Mouse (Mus musculus) forebrain, embryonic 14.5 days (tissue): ENCODE measurements around the gene Dnal1. TPM values are rescaled to one million over a fixed set of nuclear protein-coding genes. Genes with fewer than 3 reads are reported as not detected.
A peak's percentile ranks its signal among the peaks of the same experiment; 100 is the strongest.
"Not testable (repeated sequence)": the region's sequence is repeated elsewhere in the genome, so short reads cannot be mapped to it uniquely, and the experiment has no call there.

ENCODE experiments used
- ATAC-seq: fragments of 200-750 bp; cut with Nextera tagmentation; 2 replicates; pipeline ENCODE4 v1.8.0; 2017; ENCODE audit warnings: mild to moderate bottlenecking, moderate library complexity
- DNase-seq: peaks from one replicate; pipeline ENCODE4 v3.0.0-alpha.2; 2015; ENCODE audit warnings: low spot score
- H3K27ac ChIP-seq: fragments of 300-500 bp; sonication (generic); 2 replicates; pipeline ENCODE4 v1.5.1; 2014; ENCODE audit warnings: low read depth, mild to moderate bottlenecking, control low read depth, low read length, moderate library complexity
- H3K27me3 ChIP-seq: fragments of 300-500 bp; sonication (generic); replicated peaks from 2 replicates; pipeline ENCODE4 v1.6.1; 2014; ENCODE audit warnings: low read length, control low read depth, mixed read lengths; ENCODE audit not compliant: control insufficient read depth, insufficient read depth
- H3K36me3 ChIP-seq: fragments of 300-500 bp; sonication (generic); 2 replicates; pipeline ENCODE4 v1.6.1; 2014; ENCODE audit warnings: low read length, control low read depth; ENCODE audit not compliant: control insufficient read depth, insufficient read depth
- H3K4me1 ChIP-seq: fragments of 300-500 bp; sonication (generic); 2 replicates; pipeline ENCODE4 v1.6.1; 2014; ENCODE audit warnings: antibody characterized with exemption, low read length, control low read depth; ENCODE audit not compliant: control insufficient read depth, insufficient read depth
- H3K4me2 ChIP-seq: fragments of 300-500 bp; sonication (generic); 2 replicates; pipeline ENCODE4 v1.6.1; 2014; ENCODE audit warnings: mild to moderate bottlenecking, control low read depth, low read length
- H3K4me3 ChIP-seq: fragments of 300-500 bp; sonication (generic); 2 replicates; pipeline ENCODE4 v1.5.1; 2014; ENCODE audit warnings: low read depth, low read length, control low read depth
- H3K9ac ChIP-seq: fragments of 300-500 bp; sonication (generic); 2 replicates; pipeline ENCODE4 v1.6.1; 2014; ENCODE audit warnings: mild to moderate bottlenecking, low read length, control low read depth, moderate library complexity
- H3K9me3 ChIP-seq: fragments of 300-500 bp; sonication (generic); replicated peaks from 2 replicates; pipeline ENCODE4 v1.6.1; 2016; ENCODE audit warnings: low read length, control low read depth, mixed read lengths; ENCODE audit not compliant: control insufficient read depth
- WGBS: fragments of 180-500 bp; shearing (Covaris S2); extraction: QIAGEN DNeasy Blood & Tissue Kit; methylation state at CpG from one replicate; pipeline ENCODE4 v1.1.7; 2014; 5-methylcytosine and 5-hydroxymethylcytosine counted together
- polyA plus RNA-seq: library from polyadenylated mRNA; unstranded; fragments of >200 nt; fragmentation: Nextera tagmentation; extraction: Ambion mirVana; gene quantifications from 2 replicates; pipeline ENCODE4 v1.2.1, GENCODE M21; 2014

Dnal1 gene
- polyA plus RNA-seq, 1 experiment from 2014 or later = 6.6 TPM

DNA sequence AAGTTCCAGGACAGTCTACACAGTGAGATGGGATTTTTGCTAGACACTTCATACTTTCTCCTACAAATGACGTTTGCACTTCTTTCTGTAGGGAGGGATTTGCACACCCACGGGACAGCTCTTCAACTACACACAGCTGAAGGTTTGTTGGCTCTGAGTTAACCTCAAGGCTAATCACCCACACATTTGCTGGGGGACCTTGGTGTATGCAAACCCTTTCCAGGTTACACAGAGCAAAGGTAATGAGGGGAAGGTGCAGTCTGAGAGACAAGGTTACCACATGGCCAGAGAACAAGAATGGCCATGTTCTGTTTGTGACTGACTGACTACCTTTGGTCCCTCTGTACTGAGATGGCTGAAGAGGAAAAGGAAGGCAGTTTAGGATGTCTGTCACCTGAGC, 30.3 kb upstream of the Dnal1 start:
- H3K27me3 ChIP-seq = no peaks in the 10 kb centered on the region
- no peak overlapping the region for H3K4me3 ChIP-seq
- DNase-seq = no peak
- 92% methylated on average over 2 of the region's 2 CpGs for WGBS
- H3K4me2 ChIP-seq = no peak overlapping the region
- no peaks in the 10 kb centered on the region for H3K36me3 ChIP-seq
- no peaks in the 10 kb centered on the region for H3K9me3 ChIP-seq
- no peak overlapping the region for H3K27ac ChIP-seq
- H3K9ac ChIP-seq = no peak overlapping the region
- H3K4me1 ChIP-seq = no peaks in the 10 kb centered on the region
- no peak for ATAC-seq

DNA sequence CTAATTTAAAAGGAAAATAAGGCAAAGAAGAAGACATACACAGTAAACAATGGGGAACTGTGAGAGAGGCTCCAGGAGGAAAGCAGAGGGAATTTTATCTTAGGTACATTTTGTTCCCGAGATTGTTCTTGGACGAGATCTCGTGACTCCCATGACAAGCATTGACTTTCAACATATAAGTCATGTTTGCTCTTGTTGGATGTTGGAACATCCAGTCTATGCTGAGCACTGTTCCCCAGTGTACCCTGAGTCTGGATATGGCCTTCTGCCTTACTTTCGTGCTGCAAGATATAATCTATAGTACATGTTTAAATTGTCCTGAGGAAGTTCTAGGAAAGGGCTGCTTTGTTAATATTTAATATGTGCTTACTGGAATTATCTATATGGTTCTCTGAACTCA, 29.6 kb upstream of the Dnal1 start:
- Histone ChIP-seq H3K9ac (no peak overlapping the region), H3K36me3 (no peaks in the 10 kb centered on the region), H3K4me3 (no peak overlapping the region), H3K9me3 (no peaks in the 10 kb centered on the region), H3K4me1 (no peaks in the 10 kb centered on the region), H3K27ac (no peak overlapping the region), H3K27me3 (no peaks in the 10 kb centered on the region), H3K4me2 (no peak overlapping the region)
- ATAC-seq (no peak), DNase-seq (no peak)
- WGBS = 96% methylated on average over 4 of the region's 4 CpGs

- H3K27ac ChIP-seq, H3K27me3 ChIP-seq, H3K36me3 ChIP-seq, H3K9ac ChIP-seq, H3K9me3 ChIP-seq, H3K4me3 ChIP-seq, H3K4me1 ChIP-seq, H3K4me2 ChIP-seq, ATAC-seq, DNase-seq: not testable (repeated sequence)
- 91% methylated on average over 5 of the region's 5 CpGs for WGBS
These were observed 19.5 kb upstream of the Dnal1 start for GRCm38 (mm10) chr12:84094666-84095065.

DNA sequence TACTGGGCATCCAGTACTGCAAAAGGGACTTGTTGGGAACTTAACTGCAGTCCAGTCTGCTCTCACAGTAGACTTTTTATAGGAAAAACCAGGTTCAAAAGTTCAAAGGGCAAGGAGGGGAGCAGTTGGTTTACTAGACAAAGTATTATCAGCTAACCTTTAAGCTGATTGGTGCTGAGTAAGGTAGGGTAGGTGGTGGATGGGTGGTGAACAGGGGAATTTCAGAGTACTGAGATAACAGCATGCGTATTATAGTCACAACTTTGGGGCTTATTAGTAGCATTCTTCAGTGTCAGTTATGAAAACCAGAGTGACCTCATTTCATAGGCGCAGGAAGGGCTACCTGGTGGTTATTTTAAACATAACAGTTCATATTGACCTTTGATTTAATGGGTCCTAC, 14.6 kb upstream of the Dnal1 start:
- no peak for DNase-seq
- H3K4me3 ChIP-seq = no peak overlapping the region
- H3K27ac ChIP-seq = no peak overlapping the region
- 97% methylated on average over 2 of the region's 2 CpGs for WGBS
- H3K36me3 ChIP-seq = no peaks in the 10 kb centered on the region
- H3K27me3 ChIP-seq = no peaks in the 10 kb centered on the region
- no peaks in the 10 kb centered on the region for H3K9me3 ChIP-seq
- H3K4me2 ChIP-seq = no peak overlapping the region
- no peak for ATAC-seq
- no peaks in the 10 kb centered on the region for H3K4me1 ChIP-seq
- no peak overlapping the region for H3K9ac ChIP-seq

DNA sequence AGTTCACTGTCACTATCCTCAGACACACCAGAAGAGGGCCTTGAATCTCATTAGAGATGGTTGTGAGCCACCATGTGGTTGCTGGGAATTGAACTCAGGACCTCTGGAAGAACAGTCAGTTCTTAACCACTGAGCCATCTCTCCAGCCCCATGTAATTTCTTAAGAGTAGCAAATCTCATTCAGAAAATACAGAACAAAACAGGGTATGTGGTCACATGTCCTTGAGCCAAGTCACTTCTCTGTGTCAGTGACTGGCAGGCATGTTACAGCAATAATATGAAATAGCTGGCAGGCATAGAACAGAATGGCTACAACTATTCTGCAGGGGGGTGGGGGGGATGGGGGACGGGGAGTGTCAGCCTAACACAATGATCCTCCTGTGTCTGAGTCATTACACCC, 14.1 kb upstream of the Dnal1 start:
- H3K9ac ChIP-seq = no peak overlapping the region; the same call in 1 of the 2 replicates
- H3K27me3 ChIP-seq = no peaks in the 10 kb centered on the region
- DNase-seq = no peak
- H3K4me1 ChIP-seq = no peaks in the 10 kb centered on the region
- H3K27ac ChIP-seq = no peak overlapping the region
- peak overlapping the region; percentile 70; the same call in 1 of the 2 replicates for H3K4me2 ChIP-seq
- ATAC-seq = no peak
- no peaks in the 10 kb centered on the region for H3K36me3 ChIP-seq
- H3K9me3 ChIP-seq = no peaks in the 10 kb centered on the region
- 48% methylated on average over 1 of the region's 1 CpGs for WGBS
- no peak overlapping the region for H3K4me3 ChIP-seq

DNA sequence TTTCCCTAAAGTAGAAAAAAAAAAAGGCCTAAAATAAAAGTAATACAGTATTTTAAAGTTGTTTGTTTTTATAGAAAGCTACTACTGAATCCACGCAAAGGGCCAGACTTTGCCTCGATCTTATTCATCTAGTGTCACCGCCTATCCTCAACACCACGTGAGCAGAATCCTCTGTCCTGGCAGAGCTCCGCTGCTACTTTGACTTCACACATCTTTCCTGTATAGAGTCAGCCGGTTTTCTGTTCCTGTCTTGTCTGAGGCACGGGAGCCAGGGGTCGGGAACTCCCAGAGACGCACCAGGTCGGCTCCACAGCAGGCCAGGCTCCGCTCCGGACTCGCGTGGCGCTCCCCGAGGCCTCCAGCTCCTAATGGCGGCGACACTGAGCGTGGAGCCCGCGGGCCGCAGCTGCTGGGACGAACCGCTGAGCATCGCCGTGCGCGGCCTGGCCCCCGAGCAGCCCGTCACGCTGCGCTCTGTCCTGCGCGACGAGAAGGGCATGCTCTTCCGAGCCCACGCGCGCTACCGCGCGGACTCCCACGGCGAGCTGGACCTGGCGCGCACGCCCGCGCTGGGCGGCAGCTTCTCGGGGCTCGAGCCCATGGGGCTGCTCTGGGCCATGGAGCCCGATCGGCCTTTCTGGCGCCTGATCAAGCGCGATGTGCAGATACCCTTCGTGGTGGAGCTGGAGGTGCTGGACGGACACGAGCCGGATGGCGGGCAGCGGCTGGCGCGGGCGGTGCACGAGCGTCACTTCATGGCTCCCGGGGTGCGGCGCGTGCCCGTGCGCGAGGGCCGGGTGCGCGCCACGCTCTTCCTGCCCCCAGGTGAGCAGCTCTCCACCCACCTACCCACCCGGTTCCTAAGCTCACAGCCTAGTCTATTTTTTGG, 13.3 kb upstream of the Dnal1 start, which contains the start of gene Acot6:
Gene Acot6, plus strand, starts transcription at position 51 of the 889 bp plus-strand sequence.
- H3K27me3 ChIP-seq, H3K36me3 ChIP-seq, H3K27ac ChIP-seq, H3K4me1 ChIP-seq, H3K9me3 ChIP-seq: not testable (repeated sequence)
- DNase-seq (peak; percentile 70), ATAC-seq (peak; percentile 79)
- Histone ChIP-seq H3K4me3 (peak within 1 kb of the TSS; percentile 49), H3K4me2 (peak within 1 kb of the TSS; percentile 70), H3K9ac (peak within 1 kb of the TSS; percentile 70)
- WGBS = under 1% methylated on average over 64 of the region's 80 CpGs

- H3K36me3 ChIP-seq = no peaks in the 10 kb centered on the region
- DNase-seq (no peak), ATAC-seq (no peak)
- H3K9ac ChIP-seq = no peak overlapping the region; the same call in 1 of the 2 replicates
- 53% methylated on average over 2 of the region's 2 CpGs for WGBS
- no peaks in the 10 kb centered on the region for H3K9me3 ChIP-seq
- H3K27ac ChIP-seq = no peak overlapping the region
- no peaks in the 10 kb centered on the region for H3K27me3 ChIP-seq
- H3K4me2 ChIP-seq = peak overlapping the region; percentile 70
- no peaks in the 10 kb centered on the region for H3K4me1 ChIP-seq
- H3K4me3 ChIP-seq = peak overlapping the region; percentile 49
These were observed 12.7 kb upstream of the Dnal1 start for GRCm38 (mm10) chr12:84101493-84101845.

DNA sequence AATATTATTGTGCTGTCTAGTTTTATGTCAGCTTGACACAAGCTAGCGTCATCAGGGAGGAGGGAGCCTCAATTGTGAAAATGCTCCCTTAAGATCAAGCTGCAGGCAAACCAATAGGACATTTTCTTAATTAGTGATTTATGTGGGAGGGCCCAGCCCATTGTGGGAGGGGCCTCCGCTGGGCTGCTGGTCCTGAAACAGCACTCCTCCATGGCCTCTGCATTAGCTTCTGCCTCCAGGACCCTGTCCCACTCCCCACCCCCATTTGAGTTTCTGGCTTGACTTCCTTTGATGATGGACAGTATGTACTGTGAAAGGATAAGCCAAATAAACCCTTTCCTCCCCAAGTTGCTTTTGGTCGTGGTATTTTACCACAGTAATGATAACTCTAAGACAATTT, 7.2 kb upstream of the Dnal1 start:
- Histone ChIP-seq H3K4me1 (no peaks in the 10 kb centered on the region), H3K27ac (no peak overlapping the region), H3K4me2 (no peak overlapping the region), H3K27me3 (no peaks in the 10 kb centered on the region), H3K36me3 (no peaks in the 10 kb centered on the region), H3K9me3 (no peaks in the 10 kb centered on the region), H3K4me3 (no peak overlapping the region), H3K9ac (no peak overlapping the region)
- ATAC-seq = no peak
- DNase-seq = no peak
- WGBS = 82% methylated on average over 3 of the region's 3 CpGs

- no peak overlapping the region for H3K4me2 ChIP-seq
These were observed 6.5 kb upstream of the Dnal1 start for GRCm38 (mm10) chr12:84107692-84108091.

More at GRCm38 (mm10) chr12:84107692-84108091, 6.5 kb upstream of the Dnal1 start:
- no peak for DNase-seq
- Histone ChIP-seq H3K4me1 (no peaks in the 10 kb centered on the region), H3K9me3 (no peaks in the 10 kb centered on the region), H3K27ac (no peak overlapping the region), H3K36me3 (no peaks in the 10 kb centered on the region), H3K4me3 (no peak overlapping the region), H3K27me3 (no peaks in the 10 kb centered on the region), H3K9ac (no peak overlapping the region)
- 74% methylated on average over 1 of the region's 1 CpGs for WGBS
- no peak for ATAC-seq
